Mouse (Mus musculus) kidney, adult 2 months (tissue): Measurements from ENCODE around the gene Ncbp2. TPM values are rescaled to one million over a fixed set of nuclear protein-coding genes. Genes with fewer than 3 reads are reported as not detected.

ENCODE experiments used
- DNase-seq: peaks from one replicate; pipeline ENCODE4 v3.0.0; 2021
- H3K27ac ChIP-seq: fragments of 200-500 bp; 2 replicates; pipeline ENCODE4 v1.5.1; 2012; ENCODE audit warnings: low read depth, low read length, control low read depth, inconsistent platforms; ENCODE audit not compliant: insufficient read depth
- H3K27me3 ChIP-seq: fragments of 200-500 bp; replicated peaks from 2 replicates; pipeline ENCODE4 v1.6.1; 2012; ENCODE audit warnings: mild to moderate bottlenecking, moderate library complexity, low read length, inconsistent platforms; ENCODE audit not compliant: control insufficient read depth, insufficient read depth
- H3K36me3 ChIP-seq: fragments of 200-500 bp; 2 replicates; pipeline ENCODE4 v1.6.1; 2012; ENCODE audit warnings: mild to moderate bottlenecking, moderate library complexity, low read length, inconsistent platforms; ENCODE audit not compliant: control insufficient read depth, insufficient read depth
- H3K4me1 ChIP-seq: fragments of 200-500 bp; 2 replicates; pipeline ENCODE4 v1.6.1; 2011; ENCODE audit warnings: low read length; ENCODE audit not compliant: control insufficient read depth, insufficient read depth
- H3K4me3 ChIP-seq: fragments of 200-500 bp; 2 replicates; pipeline ENCODE4 v1.5.1; 2011; ENCODE audit warnings: mild to moderate bottlenecking, low read depth, low read length, control low read depth; ENCODE audit not compliant: insufficient read depth
- CTCF ChIP-seq: fragments of 200-500 bp; conservative IDR thresholded peaks from 2 replicates; pipeline ENCODE4 v1.5.1; 2011; ENCODE audit warnings: low read depth, mild to moderate bottlenecking, control low read depth, low read length, moderate library complexity, mixed read lengths; ENCODE audit not compliant: insufficient read depth, insufficient read length
- POLR2A ChIP-seq: fragments of 200-500 bp; IDR thresholded peaks from one replicate; pipeline ENCODE4 v1.6.1; 2011; ENCODE audit warnings: low read depth, low read length, control low read depth
- WGBS: fragments of 180-500 bp; shearing (Covaris S2); methylation state at CpG from one replicate; pipeline ENCODE4 v1.1.7; 2018; 5-methylcytosine and 5-hydroxymethylcytosine counted together
- polyA plus RNA-seq: library from polyadenylated mRNA; depleted of rRNA; stranded (reverse); fragments of >200 nt; gene quantifications from 2 replicates; pipeline ENCODE4 v1.2.3, GENCODE M21; 2012

The Ncbp2 gene
- polyA plus RNA-seq, 1 experiment: 28.9 TPM

GRCm38 (mm10) chr16:31993195-31993594 lies 44.9 kb downstream of the Ncbp2 start:
- Histone ChIP-seq H3K4me3 (no peak overlapping the region), H3K36me3 (peaks cover 1% of the 10 kb centered on the region; the same call in 1 of the 2 replicates), H3K4me1 (peaks cover 7% of the 10 kb centered on the region), H3K27ac (0 out of 2 replicates have a peak overlapping the region, but pooled peaks have one; percentile 11), H3K27me3 (no peaks in the 10 kb centered on the region)
- DNase-seq: peak; percentile 46
- TF ChIP-seq POLR2A: no peak
- TF ChIP-seq CTCF: no peak
- WGBS: 65% methylated on average over 4 of the region's 4 CpGs

GRCm38 (mm10) chr16:31993946-31994345 lies 45.6 kb downstream of the Ncbp2 start:
- no peak overlapping the region; the same call in 1 of the 2 replicates for H3K27ac ChIP-seq
- no peaks in the 10 kb centered on the region for H3K27me3 ChIP-seq
- peaks cover 9% of the 10 kb centered on the region for H3K4me1 ChIP-seq
- DNase-seq: no peak
- no peak overlapping the region for H3K4me3 ChIP-seq
- TF ChIP-seq POLR2A: no peak
- no peak for TF ChIP-seq CTCF
- no peaks in the 10 kb centered on the region for H3K36me3 ChIP-seq

DNA sequence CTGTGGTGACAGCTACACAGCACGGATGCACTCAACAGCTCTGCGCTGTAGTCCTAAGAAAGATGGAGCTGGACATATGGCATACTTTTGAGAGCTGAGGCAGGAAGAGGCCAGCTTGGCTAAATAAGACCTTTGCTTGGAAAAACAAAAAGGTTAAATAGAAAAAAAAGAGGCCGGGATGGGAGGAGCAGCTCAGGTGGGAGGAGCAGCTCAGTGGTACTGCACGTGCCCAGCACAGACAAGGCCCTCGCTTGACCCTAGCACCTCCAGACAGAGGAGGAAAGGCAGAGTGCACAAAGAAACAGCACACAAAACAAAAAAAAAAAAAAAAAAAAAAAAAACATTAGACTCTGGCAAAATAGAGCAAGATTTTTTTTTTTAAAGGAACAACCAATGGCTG lies 48.1 kb downstream of the Ncbp2 start:
- no peak overlapping the region for H3K4me3 ChIP-seq
- H3K27ac ChIP-seq: no peak overlapping the region
- H3K27me3 ChIP-seq: no peaks in the 10 kb centered on the region
- DNase-seq: peak; percentile 60
- no peak for TF ChIP-seq POLR2A
- TF ChIP-seq CTCF: no peak
- WGBS: 63% methylated on average over 5 of the region's 5 CpGs
- H3K36me3 ChIP-seq: no peaks in the 10 kb centered on the region
- H3K4me1 ChIP-seq: peaks cover 9% of the 10 kb centered on the region

GRCm38 (mm10) chr16:32002509-32003477 lies 54.5 kb downstream of the Ncbp2 start, which contains the start of gene Senp5:
Gene Senp5 (minus strand): TSS chr16:32003287.
- peak; percentile 77 for TF ChIP-seq POLR2A
- 0 out of 2 replicates have a peak, but pooled peaks have one; percentile 8 for TF ChIP-seq CTCF
- H3K27ac ChIP-seq: peak within 1 kb of the TSS; percentile 90
- H3K4me1 ChIP-seq: peaks cover 12% of the 10 kb centered on the region; the same call in 1 of the 2 replicates
- peak within 1 kb of the TSS; percentile 93 for H3K4me3 ChIP-seq
- H3K36me3 ChIP-seq: no peaks in the 10 kb centered on the region
- peak; percentile 97 for DNase-seq
- H3K27me3 ChIP-seq: no peaks in the 10 kb centered on the region
- under 1% methylated on average over 66 of the region's 66 CpGs for WGBS

- DNase-seq: no peak
- no peaks in the 10 kb centered on the region for H3K27me3 ChIP-seq
- 91% methylated on average over 3 of the region's 3 CpGs for WGBS
- H3K4me3 ChIP-seq: no peak overlapping the region
- TF ChIP-seq POLR2A (no peak), CTCF (no peak)
- H3K27ac ChIP-seq: no peak overlapping the region
- peaks cover 8% of the 10 kb centered on the region; the same call in 1 of the 2 replicates for H3K4me1 ChIP-seq
- no peaks in the 10 kb centered on the region for H3K36me3 ChIP-seq
Observed at GRCm38 (mm10) chr16:32004731-32005130, 56.4 kb downstream of the Ncbp2 start.

GRCm38 (mm10) chr16:32008529-32009293 lies 60.4 kb downstream of the Ncbp2 start:
- H3K27ac ChIP-seq: no peak overlapping the region; the same call in 1 of the 2 replicates
- no peaks in the 10 kb centered on the region for H3K27me3 ChIP-seq
- no peak for TF ChIP-seq CTCF
- no peak for TF ChIP-seq POLR2A
- H3K4me1 ChIP-seq: peaks cover under 1% of the 10 kb centered on the region; the same call in 1 of the 2 replicates
- 58% methylated on average over 10 of the region's 10 CpGs for WGBS
- H3K36me3 ChIP-seq: no peaks in the 10 kb centered on the region
- no peak overlapping the region for H3K4me3 ChIP-seq
- peak; percentile 19 for DNase-seq

DNA sequence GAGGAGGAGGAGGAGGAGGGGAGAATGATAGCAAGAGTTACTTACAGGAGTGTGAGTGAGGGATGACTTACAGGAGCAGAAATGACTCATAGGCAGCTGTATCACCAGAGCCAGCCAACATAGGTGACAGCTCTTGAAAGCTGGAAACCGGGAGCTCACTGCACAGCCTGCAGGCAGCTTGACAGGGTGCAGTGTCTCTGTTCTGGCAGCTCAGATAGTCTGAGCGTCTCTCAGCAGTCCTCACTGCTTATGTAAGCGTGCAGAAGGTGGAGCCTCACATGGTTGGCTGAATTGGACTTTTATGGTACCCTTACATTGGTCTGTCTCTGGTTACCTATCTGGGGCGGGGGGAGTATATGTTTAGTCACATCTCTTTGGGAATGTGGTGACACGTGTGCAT lies 61.6 kb downstream of the Ncbp2 start:
- WGBS: 12% methylated on average over 5 of the region's 5 CpGs

More for the DNA sequence above, 61.6 kb downstream of the Ncbp2 start:
- TF ChIP-seq POLR2A: no peak
- 0 out of 2 replicates have a peak, but pooled peaks have one; percentile 18 for TF ChIP-seq CTCF
- no peak overlapping the region for H3K4me3 ChIP-seq
- H3K36me3 ChIP-seq: no peaks in the 10 kb centered on the region
- no peak overlapping the region for H3K27ac ChIP-seq
- peak; percentile 46 for DNase-seq
- no peaks in the 10 kb centered on the region for H3K27me3 ChIP-seq
- H3K4me1 ChIP-seq: no peaks in the 10 kb centered on the region
